Mouse (Mus musculus) ES-Bruce4 (cell line): ENCODE results near the gene Glo1.

Experiments
- CTCF ChIP-seq: IDR thresholded peaks from one replicate; pipeline ENCODE4 v1.8.1; 2011; ENCODE audit warnings: low read depth, low read length
- EP300 ChIP-seq: IDR thresholded peaks from 2 replicates; pipeline ENCODE4 v1.6.1; 2011; ENCODE audit warnings: low read depth, low read length; ENCODE audit not compliant: insufficient read depth
- POLR2A ChIP-seq: IDR thresholded peaks from one replicate; pipeline ENCODE4 v1.8.1; 2011; ENCODE audit warnings: low read length; ENCODE audit not compliant: insufficient read depth

- TF ChIP-seq CTCF (no peak), POLR2A (no peak), EP300 (no peak)
Measured at GRCm38 (mm10) chr17:30635367-30635766, 8.7 kb upstream of the Glo1 start.
